Mouse (Mus musculus) adrenal gland, postnatal 25 days (tissue): ENCODE results near the gene Olfr2. TPM values are rescaled to one million over a fixed set of nuclear protein-coding genes. Genes with fewer than 3 reads are reported as not detected.
"Not testable (repeated sequence)": the region's sequence is repeated elsewhere in the genome, so short reads cannot be mapped to it uniquely, and the experiment has no call there.

Experiments used
- DNase-seq: peaks from one replicate; pipeline ENCODE4 v3.0.0; 2021; ENCODE audit warnings: mixed read lengths
- long read RNA-seq: library from polyadenylated mRNA; stranded (forward); transcript quantifications from one replicate; pipeline ENCODE4 v2.0.0, GENCODE M21; 2021
- total RNA-seq: library from RNA; stranded (reverse); gene quantifications from 2 replicates; pipeline ENCODE4 v1.2.3, GENCODE M21; 2021

Olfr2 gene
- total RNA-seq: not detected in 2 replicates
- long read RNA-seq: 0 reads

GRCm38 (mm10) chr7:107005972-107006371 is at the start of gene Olfr2:
TSS of gene Olfr2 (minus strand) at chr7:107006072.
- DNase-seq: no peak

- DNase-seq: no peak
Measured at GRCm38 (mm10) chr7:107047578-107047977, 41.7 kb upstream of the Olfr2 start.

GRCm38 (mm10) chr7:107045833-107046232 is 40.0 kb upstream of the Olfr2 start:
- DNase-seq: no peak

- DNase-seq: no peak
Measured at GRCm38 (mm10) chr7:107044407-107044806, 38.5 kb upstream of the Olfr2 start.

- DNase-seq: no peak
Measured at GRCm38 (mm10) chr7:107043136-107043535, 37.3 kb upstream of the Olfr2 start.

GRCm38 (mm10) chr7:107039934-107040563 is 34.2 kb upstream of the Olfr2 start:
- no peak for DNase-seq

- DNase-seq: no peak
Measured at GRCm38 (mm10) chr7:107030874-107031273, 25.0 kb upstream of the Olfr2 start, which contains the start of gene Olfr713. TSS of gene Olfr713 (plus strand) at chr7:107031174.

GRCm38 (mm10) chr7:107004169-107004568 is 1.7 kb downstream of the Olfr2 start:
- no peak for DNase-seq

GRCm38 (mm10) chr7:107000798-107001197 is 5.1 kb downstream of the Olfr2 start:
- no peak for DNase-seq

- DNase-seq: no peak
Measured at GRCm38 (mm10) chr7:106985236-106985635, 20.6 kb downstream of the Olfr2 start.

GRCm38 (mm10) chr7:106975353-106975752 is 30.5 kb downstream of the Olfr2 start, which contains the start of gene Olfr711:
TSS of gene Olfr711 (minus strand) at chr7:106975453.
- no peak for DNase-seq

GRCm38 (mm10) chr7:106967503-106967902 is 38.4 kb downstream of the Olfr2 start:
- not testable (repeated sequence) for DNase-seq

- DNase-seq: no peak
Measured at GRCm38 (mm10) chr7:106963837-106964236, 42.0 kb downstream of the Olfr2 start, which contains the start of gene Olfr6. TSS of gene Olfr6 (minus strand) at chr7:106963937.

GRCm38 (mm10) chr7:106948212-106948611 is 57.7 kb downstream of the Olfr2 start, which contains the start of gene Olfr710:
TSS of gene Olfr710 (minus strand) at chr7:106948312.
- no peak for DNase-seq

Other genes starting within 250 kb of the Olfr2 start
- gene Olfr699, start 212.9 kb downstream of the Olfr2 start, total RNA-seq: not detected in 2 replicates
- not detected in 2 replicates for gene Olfr700, start 197.2 kb downstream of the Olfr2 start, total RNA-seq
- not detected in 2 replicates for gene Olfr701, start 191.9 kb downstream of the Olfr2 start, total RNA-seq
- gene Olfr702, start 172.2 kb downstream of the Olfr2 start, total RNA-seq: not detected in 2 replicates
- not detected in 2 replicates for gene Olfr703, start 162.7 kb downstream of the Olfr2 start, total RNA-seq
- gene Olfr704, start 142.9 kb downstream of the Olfr2 start, total RNA-seq: not detected in 2 replicates
- gene Olfr705, start 129.2 kb downstream of the Olfr2 start, total RNA-seq: not detected in 2 replicates
- gene Olfr706, start 117.9 kb downstream of the Olfr2 start, total RNA-seq: not detected in 2 replicates
- gene Olfr707, start 104.8 kb downstream of the Olfr2 start, total RNA-seq: not detected in 2 replicates
- gene Olfr1532-ps1, start 98.1 kb downstream of the Olfr2 start, total RNA-seq: not detected in 2 replicates
- 0.06 TPM in 1 of 2 replicates, not detected in the other for gene Olfr709-ps1, start 73.9 kb downstream of the Olfr2 start, total RNA-seq
- gene Olfr710, start 57.8 kb downstream of the Olfr2 start, total RNA-seq: not detected in 2 replicates
- gene Olfr6, start 42.1 kb downstream of the Olfr2 start, total RNA-seq: not detected in 2 replicates
- not detected in 2 replicates for gene Olfr711, start 30.6 kb downstream of the Olfr2 start, total RNA-seq
- gene Olfr713, start 25.1 kb upstream of the Olfr2 start, total RNA-seq: not detected in 2 replicates
- not detected in 2 replicates for gene Olfr714, start 64.9 kb upstream of the Olfr2 start, total RNA-seq
- not detected in 2 replicates for gene Olfr17, start 87.1 kb upstream of the Olfr2 start, total RNA-seq
- gene Olfr715b, start 104.3 kb upstream of the Olfr2 start, total RNA-seq: not detected in 2 replicates
- gene Olfr715, start 125.0 kb upstream of the Olfr2 start, total RNA-seq: not detected in 2 replicates
- gene Olfr716, start 132.3 kb upstream of the Olfr2 start, total RNA-seq: not detected in 2 replicates
- gene Nlrp14, start 160.9 kb upstream of the Olfr2 start, total RNA-seq: 0.18 TPM in 1 of 2 replicates, not detected in the other
- gene Rbmxl2, start 203.4 kb upstream of the Olfr2 start, total RNA-seq: not detected in 2 replicates